In the genomic region with DNA sequence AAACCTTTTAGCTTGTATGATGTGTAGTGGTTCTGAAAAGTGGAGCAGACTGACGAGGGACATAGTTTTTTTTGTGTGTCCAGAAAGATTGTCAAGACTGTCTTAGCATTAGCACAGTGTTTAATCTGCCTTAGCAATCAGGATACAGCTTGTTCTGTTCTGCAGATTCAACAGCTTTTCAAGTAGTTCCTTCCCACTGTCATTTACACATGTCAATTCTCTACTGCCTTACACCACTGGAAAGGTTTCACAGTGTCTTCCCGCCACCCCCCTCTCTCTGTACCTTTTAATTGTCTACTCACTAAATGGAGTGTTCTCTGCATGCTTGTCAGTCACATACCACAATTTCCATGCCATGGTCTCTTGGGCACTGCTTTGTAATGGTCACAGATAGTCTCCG, we compare ENCODE assay signal across 8 mouse cellular contexts. TPM values are rescaled to one million over a fixed set of nuclear protein-coding genes. Genes with fewer than 3 reads are reported as not detected.
DNase-seq lines count a peak whose midpoint lies in the region; ATAC-seq and TF ChIP-seq lines count a peak whose summit lies in the region.

No protein-coding gene starts in this region.

- peak overlapping the region; percentile 93 for H3K4me3 ChIP-seq in lung, embryonic 14.5 days (ENCODE audit: low read depth, low read length)
- peak overlapping the region; percentile 68 for H3K4me3 ChIP-seq in intestine, embryonic 14.5 days (ENCODE audit: low read depth, low read length)
- H3K4me3 ChIP-seq in neural tube, embryonic 15.5 days (replicated peaks) = peak overlapping the region; percentile 74

- peaks cover 9% of the 10 kb centered on the region; the same call in 1 of the 2 replicates for H3K4me1 ChIP-seq in lung, embryonic 14.5 days (ENCODE audit: insufficient read depth)
- peaks cover 10% of the 10 kb centered on the region; the same call in 1 of the 2 replicates for H3K4me1 ChIP-seq in intestine, embryonic 14.5 days (replicated peaks; ENCODE audit: control insufficient read depth, insufficient read depth, low read length)
- H3K4me1 ChIP-seq in neural tube, embryonic 15.5 days = peaks cover 21% of the 10 kb centered on the region

- H3K9me3 ChIP-seq in lung, embryonic 14.5 days (ENCODE audit: low read depth, low read length) = no peaks in the 10 kb centered on the region
- no peaks in the 10 kb centered on the region for H3K9me3 ChIP-seq in intestine, embryonic 14.5 days (ENCODE audit: control insufficient read depth, low read length)
- H3K9me3 ChIP-seq in neural tube, embryonic 15.5 days (replicated peaks) = no peaks in the 10 kb centered on the region

- H3K36me3 ChIP-seq in lung, embryonic 14.5 days (ENCODE audit: insufficient read depth) = peaks cover 4% of the 10 kb centered on the region; the same call in 1 of the 2 replicates
- peaks cover 20% of the 10 kb centered on the region for H3K36me3 ChIP-seq in intestine, embryonic 14.5 days (ENCODE audit: control insufficient read depth, insufficient read depth, low read length)
- H3K36me3 ChIP-seq in neural tube, embryonic 15.5 days = peaks cover 3% of the 10 kb centered on the region; the same call in 1 of the 2 replicates

- intact Hi-C loops in left cerebral cortex, postnatal 4 days (cut with DNase I) = no loop called here

- TF ChIP-seq CTCF in lung, embryonic 14.5 days (IDR thresholded peaks at IDR 0.05; ENCODE audit: low read depth) = no peak

- no peak for DNase-seq in lung, embryonic 14.5 days
- DNase-seq in lung, postnatal 4 days = no peak
- peak; percentile 23 for DNase-seq in c-Kit-positive CD71-positive TER-119-negative erythroid progenitor cells, embryonic 14.5 days (ENCODE audit: low read depth)
- no peak for DNase-seq in intestine, embryonic 14.5 days (ENCODE audit: low spot score)
- DNase-seq in frontal cortex, postnatal 14 days (ENCODE audit: low spot score in 2 of 2) = no peak
- no peak for DNase-seq in left cerebral cortex, postnatal 4 days
- DNase-seq in thymus, postnatal 36 days = no peak

- WGBS in lung, embryonic 14.5 days = 12% methylated on average over 3 of the region's 3 CpGs
- 24% methylated on average over 3 of the region's 3 CpGs for WGBS in intestine, embryonic 14.5 days
- WGBS in neural tube, embryonic 15.5 days = 13% methylated on average over 3 of the region's 3 CpGs

- H3K27ac ChIP-seq in lung, embryonic 14.5 days (ENCODE audit: low read depth) = no peak overlapping the region
- H3K27ac ChIP-seq in intestine, embryonic 14.5 days (ENCODE audit: low read depth) = no peak overlapping the region
- no peak overlapping the region for H3K27ac ChIP-seq in neural tube, embryonic 15.5 days (replicated peaks)

- peak overlapping the region; percentile 82 for H3K9ac ChIP-seq in lung, embryonic 14.5 days
- H3K9ac ChIP-seq in intestine, embryonic 14.5 days (ENCODE audit: low read length) = peak overlapping the region; percentile 83
- H3K9ac ChIP-seq in neural tube, embryonic 15.5 days (replicated peaks) = peak overlapping the region; percentile 51

- H3K4me2 ChIP-seq in lung, embryonic 14.5 days = peak overlapping the region; percentile 92
- H3K4me2 ChIP-seq in intestine, embryonic 14.5 days (ENCODE audit: low read length) = peak overlapping the region; percentile 67
- peak overlapping the region; percentile 77 for H3K4me2 ChIP-seq in neural tube, embryonic 15.5 days

- no peaks in the 10 kb centered on the region for H3K27me3 ChIP-seq in lung, embryonic 14.5 days (ENCODE audit: insufficient read depth, low read length)
- no peaks in the 10 kb centered on the region for H3K27me3 ChIP-seq in intestine, embryonic 14.5 days (replicated peaks; ENCODE audit: control insufficient read depth, insufficient read depth, low read length)
- H3K27me3 ChIP-seq in neural tube, embryonic 15.5 days (replicated peaks) = no peaks in the 10 kb centered on the region

- ATAC-seq in lung, embryonic 14.5 days (ENCODE audit: insufficient read depth) = no peak
- no peak for ATAC-seq in intestine, embryonic 14.5 days (replicated peaks; ENCODE audit: low FRiP score, low TSS enrichment, low read depth)
- no peak for ATAC-seq in neural tube, embryonic 15.5 days (ENCODE audit: low FRiP score)

RNA-seq across cellular contexts. Expression of gene Nudt6, which starts 1.2 kb away (rescaled TPM):
- polyA plus RNA-seq in lung, embryonic 14.5 days (2014; fragmentation: Nextera tagmentation; extraction: Ambion mirVana) = 4.6 and 7.4 TPM in 2 replicates
- polyA plus RNA-seq in intestine, embryonic 14.5 days (2014; fragmentation: Nextera tagmentation; extraction: Ambion mirVana) = 5.3 and 9.3 TPM in 2 replicates
- 9.3 and 10.5 TPM in 2 replicates for polyA plus RNA-seq in neural tube, embryonic 15.5 days (2015; fragmentation: Nextera tagmentation; extraction: Ambion mirVana)
- total RNA-seq in left cerebral cortex, postnatal 4 days (2021) = 1 to 10 TPM; 5.4 to 6.1 TPM

RNA-seq across cellular contexts. Expression of gene Spata5, which starts 1.5 kb away (rescaled TPM):
- polyA plus RNA-seq in lung, embryonic 14.5 days (2014; fragmentation: Nextera tagmentation; extraction: Ambion mirVana) = 36.9 and 42.0 TPM in 2 replicates
- 36.5 and 37.6 TPM in 2 replicates for polyA plus RNA-seq in intestine, embryonic 14.5 days (2014; fragmentation: Nextera tagmentation; extraction: Ambion mirVana)
- polyA plus RNA-seq in neural tube, embryonic 15.5 days (2015; fragmentation: Nextera tagmentation; extraction: Ambion mirVana) = 29.5 and 31.7 TPM in 2 replicates
- total RNA-seq in left cerebral cortex, postnatal 4 days (2021) = 10 to 100 TPM; 28.1 to 29.2 TPM
